ENCODE assay signal across 9 mouse cellular contexts in genomic region chr14:8665636-8666411, GRCm38 (mm10). TPM values are rescaled to one million over a fixed set of nuclear protein-coding genes. Genes with fewer than 3 reads are reported as not detected.
A peak's percentile ranks its signal among the peaks of the same experiment; 100 is the strongest.
DNase-seq lines count a peak whose midpoint lies in the region; ATAC-seq lines count a peak whose summit lies in the region.
"Had no signal": no experiment of that assay in that cellular context is flagged by ENCODE, and none has a peak within 500 bp of the region (broad histone marks: within the 10 kb centered on the region; RNA-seq: fewer than 3 reads in every experiment).

4930452B06Rik (minus strand) TSS chr14:8666240.

- DNase-seq in cerebellum, adult 11 months, result peak; percentile 17
- DNase-seq in heart, postnatal 36 days, result peak; percentile 61 to 62
- DNase-seq in layer of hippocampus, adult 18-20 months (ENCODE audit: low spot score in 2 of 2), result peak; percentile 79 to 86
- DNase-seq in ovary, postnatal 10 days (ENCODE audit: low spot score), result peak; percentile 45
- peak; percentile 89 for DNase-seq in thymus, postnatal 14 days

- H3K9ac ChIP-seq in forebrain, embryonic 15.5 days (replicated peaks), result peak within 1 kb of the TSS; percentile 82
- peak within 1 kb of the TSS; percentile 51 for H3K9ac ChIP-seq in liver, embryonic 16.5 days (ENCODE audit: low read depth, low read length)

- WGBS in forebrain, embryonic 15.5 days, result under 1% methylated on average over 45 of the region's 45 CpGs
- WGBS in liver, embryonic 16.5 days (ENCODE audit: insufficient replicate concordance), result 1% methylated on average over 45 of the region's 45 CpGs

- H3K27ac ChIP-seq in forebrain, embryonic 15.5 days (replicated peaks), result 0 out of 2 replicates have a peak within 1 kb of the TSS, but pooled peaks have one; percentile 31
- no peak within 1 kb of the TSS; the same call in 1 of the 2 replicates for H3K27ac ChIP-seq in liver, embryonic 16.5 days (ENCODE audit: low read length)

- H3K4me1 ChIP-seq in forebrain, embryonic 15.5 days, result peaks cover 12% of the 10 kb centered on the region
- no peaks in the 10 kb centered on the region for H3K4me1 ChIP-seq in liver, embryonic 16.5 days (ENCODE audit: control insufficient read depth, low read depth, low read length)

- H3K9me3 ChIP-seq in forebrain, embryonic 15.5 days, result no peaks in the 10 kb centered on the region
- no peaks in the 10 kb centered on the region for H3K9me3 ChIP-seq in liver, embryonic 16.5 days (replicated peaks; ENCODE audit: control insufficient read depth, low read length)
- H3K9me3 ChIP-seq: G1E had no signal

- peak within 1 kb of the TSS; percentile 89 for H3K4me3 ChIP-seq in forebrain, embryonic 15.5 days
- H3K4me3 ChIP-seq in liver, embryonic 16.5 days (ENCODE audit: low read depth, low read length), result peak within 1 kb of the TSS; percentile 54

- H3K4me2 ChIP-seq in forebrain, embryonic 15.5 days (replicated peaks), result peak within 1 kb of the TSS; percentile 87
- peak within 1 kb of the TSS; percentile 51 for H3K4me2 ChIP-seq in liver, embryonic 16.5 days (ENCODE audit: low read depth, low read length)

- H3K27me3 ChIP-seq in forebrain, embryonic 15.5 days, result no peaks in the 10 kb centered on the region
- H3K27me3 ChIP-seq in liver, embryonic 16.5 days (ENCODE audit: control insufficient read depth, insufficient read depth, low read depth, low read length), result no peaks in the 10 kb centered on the region

- no peaks in the 10 kb centered on the region for H3K36me3 ChIP-seq in forebrain, embryonic 15.5 days
- no peaks in the 10 kb centered on the region for H3K36me3 ChIP-seq in liver, embryonic 16.5 days (ENCODE audit: control insufficient read depth, insufficient read depth)
- H3K36me3 ChIP-seq: G1E had no signal

- intact Hi-C loops in heart, postnatal 36 days (cut with DNase I), result no loop called here

- ATAC-seq in CD4-positive, CD25-positive, alpha-beta regulatory T cell, adult 4 months, result peak; percentile 68
- ATAC-seq in forebrain, embryonic 15.5 days (replicated peaks), result peak; percentile 99
- ATAC-seq in liver, embryonic 16.5 days (ENCODE audit: low read depth), result peak; percentile 97

RNA-seq across cellular contexts. Expression of gene 4930452B06Rik, which starts in this region (rescaled TPM):
- under 1 TPM; 0.17 to 0.29 TPM for polyA plus RNA-seq in CD4-positive, CD25-positive, alpha-beta regulatory T cell, adult 4 months (2017; shearing (Covaris generic))
- polyA plus RNA-seq in forebrain, embryonic 15.5 days (2015; fragmentation: Nextera tagmentation; extraction: Ambion mirVana), result 6.5 and 6.7 TPM in 2 replicates
- total RNA-seq in heart, postnatal 36 days (2021), result 1 to 10 TPM; 2.3 to 2.4 TPM
- 1 to 10 TPM; 5.8 to 6.6 TPM for total RNA-seq in layer of hippocampus, adult 18-20 months (2021)
- polyA plus RNA-seq in liver, embryonic 16.5 days (2015; fragmentation: Nextera tagmentation; extraction: Ambion mirVana), result 3.0 and 4.2 TPM in 2 replicates
- polyA plus RNA-seq: G1E had no signal

Comparison
In these comparisons a context has a peak if more than half of its experiments do, and no peak if none do; other contexts are left out.
1. Peak in ATAC-seq in CD4-positive, CD25-positive, alpha-beta regulatory T cell, adult 4 months; RNA of the gene not detected or under 1 TPM.
2. DNase-seq: peak in every context shown above with its lines; median percentile 89 in thymus, postnatal 14 days; 82 in layer of hippocampus, adult 18-20 months; 62 in heart, postnatal 36 days; 45 in ovary, postnatal 10 days; 17 in cerebellum, adult 11 months.